Mouse (Mus musculus): Measurements from ENCODE around the gene Scd4.

GRCm38 (mm10) chr19:44314871-44315414 is 17.9 kb upstream of the Scd4 start:
- TF ChIP-seq GATA1 (IDR thresholded peaks at IDR 0.05; ENCODE audit: borderline replicate concordance, low read length) = no peak
- TF ChIP-seq FLI1 (IDR thresholded peaks at IDR 0.05; ENCODE audit: low read length) = no peak

Measured in megakaryocyte, embryonic 14.5 days (primary cell).